Mouse (Mus musculus): ENCODE measurements around the gene Id3. TPM values are rescaled to one million over a fixed set of nuclear protein-coding genes. Genes with fewer than 3 reads are reported as not detected.

Gene Id3
- total and polyA plus RNA-seq, 3 experiments = 18.3 to 116 (median 85.5) TPM

DNA sequence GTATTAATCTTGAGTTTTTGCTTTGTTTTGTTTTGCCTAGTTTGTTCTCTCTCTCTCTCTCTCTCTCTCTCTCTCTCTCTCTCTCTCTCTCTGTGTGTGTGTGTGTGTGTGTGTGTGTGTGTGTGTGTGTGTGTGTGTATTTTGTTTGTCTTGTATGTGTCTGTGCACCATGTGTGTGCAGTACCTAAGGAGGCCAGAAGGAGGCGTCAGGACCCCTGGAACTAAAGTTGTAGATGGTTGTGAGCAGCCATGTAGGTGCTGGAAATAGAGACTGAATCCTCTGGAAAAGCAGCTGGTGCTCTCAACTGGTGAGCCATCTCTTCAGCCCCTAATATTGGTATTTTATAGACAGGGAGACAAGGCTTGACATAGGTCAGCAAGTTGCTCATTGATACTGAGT lies 13.5 kb upstream of the Id3 start:
- DNase-seq (ENCODE audit: extremely low read depth) = no peak
- Histone ChIP-seq H3K79me2 (replicated peaks; ENCODE audit: control insufficient read depth, extremely low read depth, insufficient read depth, poor library complexity, severe bottlenecking) (no peaks in the 10 kb centered on the region), H3K4me2 (ENCODE audit: insufficient read depth, low read depth, poor library complexity, severe bottlenecking) (no peak overlapping the region), H3K4me1 (ENCODE audit: control insufficient read depth in 1 of 2, insufficient read depth in 2 of 2) (peaks cover 17 to 37% of the 10 kb centered on the region in 2 experiments), H3K27me3 (replicated peaks) (peaks cover 40% of the 10 kb centered on the region), H3K27ac (ENCODE audit: insufficient read depth, low read depth) (no peak overlapping the region), H3K9me3 (replicated peaks; ENCODE audit: low read length) (peaks cover 10% of the 10 kb centered on the region), H3K36me3 (replicated peaks in 1 of 2; ENCODE audit: control insufficient read depth in 1 of 2, insufficient read depth in 1 of 2, low read length in 1 of 2) (no peaks in the 10 kb centered on the region), H3K4me3 (replicated peaks in 1 of 3; ENCODE audit: low read depth in 2 of 3, low read length in 2 of 3, poor library complexity in 1 of 3) (no peak overlapping the region), H3K9ac (ENCODE audit: insufficient read depth, low read depth) (no peak overlapping the region)
- dilution Hi-C loops (cut with MboI; ENCODE audit: extremely low pct_ligation_motif_present, extremely low pct_unique_long_range_greater_than_20kb, low sequenced_read_pairs) = no loop called here
- TF ChIP-seq ZKSCAN1 (IDR thresholded peaks at IDR 0.05; ENCODE audit: borderline replicate concordance, low read depth, low read length) (no peak), MAX (IDR thresholded peaks at IDR 0.05; ENCODE audit: low read length) (no peak), PAX5 (IDR thresholded peaks at IDR 0.05; ENCODE audit: low read length) (no peak), USF2 (conservative IDR thresholded peaks at IDR 0.05; ENCODE audit: low read depth, low read length) (no peak), HCFC1 (IDR thresholded peaks at IDR 0.05; ENCODE audit: low read depth, low read length) (no peak), CTCF (conservative IDR thresholded peaks at IDR 0.05 in 1 of 2, IDR thresholded peaks at IDR 0.05 in 1 of 2; ENCODE audit: low read depth in 2 of 2, low read length in 2 of 2) (no peak), CHD1 (IDR thresholded peaks at IDR 0.05; ENCODE audit: low read depth, low read length) (no peak), MEF2A (IDR thresholded peaks at IDR 0.05; ENCODE audit: borderline replicate concordance, low read depth, low read length) (no peak), TBP (conservative IDR thresholded peaks at IDR 0.05; ENCODE audit: low read depth, low read length) (no peak), ZC3H11A (IDR thresholded peaks at IDR 0.05; ENCODE audit: low read depth, low read length) (no peak), MXI1 (IDR thresholded peaks at IDR 0.05; ENCODE audit: low read depth, low read length) (no peak), UBTF (IDR thresholded peaks at IDR 0.05; ENCODE audit: low read depth, low read length) (no peak), ELF1 (IDR thresholded peaks at IDR 0.05; ENCODE audit: low read depth, low read length) (no peak), JUND (conservative IDR thresholded peaks at IDR 0.05; ENCODE audit: low read depth, low read length) (no peak)
- in situ Hi-C loops (cut with MboI; ENCODE audit: low pct_ligation_motif_present, low pct_unique_long_range_greater_than_20kb, low sequenced_read_pairs) = no loop called here

DNA sequence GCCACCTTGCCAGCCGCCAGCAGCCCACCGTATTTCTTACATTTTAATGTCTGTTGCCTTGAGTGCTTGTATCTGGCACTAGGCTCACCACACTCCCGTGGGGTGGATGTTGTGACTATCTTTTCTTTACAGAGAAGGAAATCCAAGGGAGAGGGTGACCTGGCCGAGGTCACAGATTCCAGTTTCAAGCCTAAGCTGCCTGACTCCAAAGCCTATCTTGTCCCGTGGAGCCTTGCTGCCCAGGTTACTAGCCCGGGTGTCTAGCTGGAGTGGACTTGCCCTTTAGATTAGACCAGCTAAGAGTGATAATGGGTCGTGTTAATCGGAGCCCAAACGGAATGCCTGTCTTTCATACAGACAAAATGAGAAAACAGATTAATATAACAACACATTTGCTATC lies 9.5 kb upstream of the Id3 start:
- TF ChIP-seq SMC3 (IDR thresholded peaks at IDR 0.05; ENCODE audit: low read depth, low read length) (no peak), IRF4 (IDR thresholded peaks at IDR 0.05; ENCODE audit: low read depth, low read length) (no peak), MAZ (IDR thresholded peaks at IDR 0.05; ENCODE audit: low read depth, low read length) (no peak), RAD21 (IDR thresholded peaks at IDR 0.05; ENCODE audit: low read depth, low read length) (no peak), MYC (IDR thresholded peaks at IDR 0.05; ENCODE audit: low read depth, low read length) (no peak), TCF12 (IDR thresholded peaks at IDR 0.05; ENCODE audit: low read depth, low read length) (no peak), ZKSCAN1 (IDR thresholded peaks at IDR 0.05; ENCODE audit: borderline replicate concordance, low read depth, low read length) (no peak)
- H3K4me2 ChIP-seq (ENCODE audit: insufficient read depth, low read depth, poor library complexity, severe bottlenecking) = no peak overlapping the region
- in situ Hi-C loops (cut with MboI; ENCODE audit: low pct_ligation_motif_present, low pct_unique_long_range_greater_than_20kb, low sequenced_read_pairs) = no loop called here
- no peak for DNase-seq (ENCODE audit: extremely low read depth)
- H3K36me3 ChIP-seq (replicated peaks in 1 of 2; ENCODE audit: control insufficient read depth in 1 of 2, insufficient read depth in 1 of 2, low read length in 1 of 2) = no peaks in the 10 kb centered on the region
- H3K27ac ChIP-seq (ENCODE audit: insufficient read depth, low read depth) = no peak overlapping the region
- no peak overlapping the region for H3K9ac ChIP-seq (ENCODE audit: insufficient read depth, low read depth)
- H3K9me3 ChIP-seq (replicated peaks; ENCODE audit: low read length) = peaks cover 10% of the 10 kb centered on the region
- dilution Hi-C loops (cut with MboI; ENCODE audit: extremely low pct_ligation_motif_present, extremely low pct_unique_long_range_greater_than_20kb, low sequenced_read_pairs) = no loop called here
- H3K4me3 ChIP-seq (replicated peaks in 1 of 3; ENCODE audit: low read depth in 2 of 3, low read length in 2 of 3, poor library complexity in 1 of 3) = no peak overlapping the region
- peaks cover 59% of the 10 kb centered on the region for H3K27me3 ChIP-seq (replicated peaks)
- no peaks in the 10 kb centered on the region for H3K79me2 ChIP-seq (replicated peaks; ENCODE audit: control insufficient read depth, extremely low read depth, insufficient read depth, poor library complexity, severe bottlenecking)
- peaks cover 8 to 13% of the 10 kb centered on the region in 2 experiments for H3K4me1 ChIP-seq (ENCODE audit: control insufficient read depth in 1 of 2, insufficient read depth in 2 of 2)

Measured in CH12.LX (cell line).